Mouse (Mus musculus): ENCODE measurements around the gene Gjc1.

The Gjc1 gene

GRCm38 (mm10) chr11:102818121-102819020, 1.1 kb downstream of the Gjc1 start:
- DNase-seq (ENCODE audit: low spot score in 2 of 2): no peak

GRCm38 (mm10) chr11:102814881-102815280, 4.6 kb downstream of the Gjc1 start:
- no peak for DNase-seq (ENCODE audit: low spot score in 2 of 2)

GRCm38 (mm10) chr11:102810721-102811485, 8.6 kb downstream of the Gjc1 start:
- DNase-seq (ENCODE audit: low spot score in 2 of 2): no peak

GRCm38 (mm10) chr11:102808246-102808645, 11.3 kb downstream of the Gjc1 start:
- no peak for DNase-seq (ENCODE audit: low spot score in 2 of 2)

GRCm38 (mm10) chr11:102803453-102803852, 16.0 kb downstream of the Gjc1 start:
- no peak for DNase-seq (ENCODE audit: low spot score in 2 of 2)

GRCm38 (mm10) chr11:102794157-102794556, 25.3 kb downstream of the Gjc1 start:
- no peak for DNase-seq (ENCODE audit: low spot score in 2 of 2)

- DNase-seq (ENCODE audit: low spot score in 2 of 2): no peak
Observed at GRCm38 (mm10) chr11:102791682-102792445, 27.6 kb downstream of the Gjc1 start.

- DNase-seq (ENCODE audit: low spot score in 2 of 2): no peak
Observed at GRCm38 (mm10) chr11:102787688-102788177, 31.8 kb downstream of the Gjc1 start.

GRCm38 (mm10) chr11:102783443-102783842, 36.1 kb downstream of the Gjc1 start:
- no peak for DNase-seq (ENCODE audit: low spot score in 2 of 2)

GRCm38 (mm10) chr11:102781523-102781922, 38.0 kb downstream of the Gjc1 start:
- no peak for DNase-seq (ENCODE audit: low spot score in 2 of 2)

- DNase-seq (ENCODE audit: low spot score in 2 of 2): no peak
Observed at GRCm38 (mm10) chr11:102780986-102781351, 38.5 kb downstream of the Gjc1 start.

- DNase-seq (ENCODE audit: low spot score in 2 of 2): no peak
Observed at GRCm38 (mm10) chr11:102780271-102780985, 39.1 kb downstream of the Gjc1 start.

GRCm38 (mm10) chr11:102779824-102780223, 39.7 kb downstream of the Gjc1 start:
- no peak for DNase-seq (ENCODE audit: low spot score in 2 of 2)

- no peak for DNase-seq (ENCODE audit: low spot score in 2 of 2)
Observed at GRCm38 (mm10) chr11:102779081-102779638, 40.3 kb downstream of the Gjc1 start.

GRCm38 (mm10) chr11:102778597-102778996, 40.9 kb downstream of the Gjc1 start:
- no peak for DNase-seq (ENCODE audit: low spot score in 2 of 2)

- no peak for DNase-seq (ENCODE audit: low spot score in 2 of 2)
Observed at GRCm38 (mm10) chr11:102778165-102778564, 41.3 kb downstream of the Gjc1 start.

- DNase-seq (ENCODE audit: low spot score in 2 of 2): no peak
Observed at GRCm38 (mm10) chr11:102777598-102777997, 41.9 kb downstream of the Gjc1 start.

GRCm38 (mm10) chr11:102774621-102775141, 44.8 kb downstream of the Gjc1 start:
- peak in 1 of 2 experiments; percentile 32 for DNase-seq (ENCODE audit: low spot score in 2 of 2)

GRCm38 (mm10) chr11:102773713-102774611, 45.5 kb downstream of the Gjc1 start:
- DNase-seq (ENCODE audit: low spot score in 2 of 2): peak; percentile 29 to 41
